Mouse (Mus musculus) T-helper 17 cell (primary cell): ENCODE measurements around the gene Slc16a14.

ENCODE experiments used
- in situ Hi-C, 2 experiments: fragments of 300-600 bp; cut with MboI, MseI; formaldehyde crosslinking; loops; 1 replicate in 1 of 2; 2 replicates in 1 of 2; pipeline ENCODE4 v1.15.1; 2025; ENCODE audit warnings: high pct_unique_total_duplicates in 2 of 2

Slc16a14 gene

GRCm38 (mm10) chr1:84915010-84915409 is 19.9 kb downstream of the Slc16a14 start:
- in situ Hi-C loops: loop anchor here in 1 of 2 experiments (10.0 kb wide), 1 partner anchor 350 kb away; no protein-coding TSS in a partner anchor

- in situ Hi-C loops: loop anchor here in 1 of 2 experiments (10.0 kb wide), 1 partner anchor 348 kb away; no protein-coding TSS in a partner anchor
These were observed 22.4 kb downstream of the Slc16a14 start for GRCm38 (mm10) chr1:84912571-84912970.

- in situ Hi-C loops: loop anchor here in 1 of 2 experiments (10.0 kb wide), 1 partner anchor 345 kb away; no protein-coding TSS in a partner anchor
These were observed 24.6 kb downstream of the Slc16a14 start for GRCm38 (mm10) chr1:84910177-84910804.

- in situ Hi-C loops: no loop called here
These were observed 30.5 kb downstream of the Slc16a14 start for GRCm38 (mm10) chr1:84904467-84904866.

GRCm38 (mm10) chr1:84899156-84899555 is 35.8 kb downstream of the Slc16a14 start:
- in situ Hi-C loops: no loop called here

GRCm38 (mm10) chr1:84897364-84897763 is 37.6 kb downstream of the Slc16a14 start:
- in situ Hi-C loops: no loop called here

- in situ Hi-C loops: no loop called here
These were observed 43.2 kb downstream of the Slc16a14 start for GRCm38 (mm10) chr1:84891746-84892145.

- in situ Hi-C loops: no loop called here
These were observed 44.4 kb downstream of the Slc16a14 start for GRCm38 (mm10) chr1:84890503-84890902.

- in situ Hi-C loops: no loop called here
These were observed 44.9 kb downstream of the Slc16a14 start for GRCm38 (mm10) chr1:84890005-84890393.

GRCm38 (mm10) chr1:84889330-84890004 is 45.5 kb downstream of the Slc16a14 start:
- in situ Hi-C loops: loop anchor here in 1 of 2 experiments (5.0 kb wide), 1 partner anchor 157 kb away; no protein-coding TSS in a partner anchor

GRCm38 (mm10) chr1:84885921-84886320 is 49.0 kb downstream of the Slc16a14 start:
- in situ Hi-C loops: loop anchor here in 1 of 2 experiments (5.0 kb wide), 1 partner anchor 154 kb away; no protein-coding TSS in a partner anchor

GRCm38 (mm10) chr1:84885174-84885573 is 49.8 kb downstream of the Slc16a14 start:
- in situ Hi-C loops: loop anchor here in 1 of 2 experiments (5.0 kb wide), 1 partner anchor 153 kb away; no protein-coding TSS in a partner anchor

GRCm38 (mm10) chr1:84883889-84884288 is 51.0 kb downstream of the Slc16a14 start:
- in situ Hi-C loops: no loop called here

- in situ Hi-C loops: no loop called here
These were observed 52.0 kb downstream of the Slc16a14 start for GRCm38 (mm10) chr1:84882937-84883336.

- in situ Hi-C loops: no loop called here
These were observed 52.8 kb downstream of the Slc16a14 start for GRCm38 (mm10) chr1:84882066-84882532.

- in situ Hi-C loops: no loop called here
These were observed 53.5 kb downstream of the Slc16a14 start for GRCm38 (mm10) chr1:84881248-84882065.

- in situ Hi-C loops: no loop called here
These were observed 55.3 kb downstream of the Slc16a14 start for GRCm38 (mm10) chr1:84879571-84880120.

GRCm38 (mm10) chr1:84877590-84877989 is 57.3 kb downstream of the Slc16a14 start:
- in situ Hi-C loops: no loop called here

- in situ Hi-C loops: no loop called here
These were observed 62.0 kb downstream of the Slc16a14 start for GRCm38 (mm10) chr1:84872939-84873338.

- in situ Hi-C loops: no loop called here
These were observed 62.8 kb downstream of the Slc16a14 start for GRCm38 (mm10) chr1:84872105-84872504.

- in situ Hi-C loops: no loop called here
These were observed 63.8 kb downstream of the Slc16a14 start for GRCm38 (mm10) chr1:84871131-84871530.
